Mouse (Mus musculus) limb, embryonic 10.5 days (tissue): ENCODE results near the gene Atp1a3. TPM values are rescaled to one million over a fixed set of nuclear protein-coding genes. Genes with fewer than 3 reads are reported as not detected.

Experiments
- DNase-seq: peaks from one replicate; pipeline ENCODE4 v3.0.0-alpha.2; 2017; ENCODE audit warnings: low spot score
- H3K27ac ChIP-seq: fragments of 300-500 bp; sonication (generic); 2 replicates; pipeline ENCODE4 v1.5.1; 2016; ENCODE audit warnings: mild to moderate bottlenecking
- H3K27me3 ChIP-seq: fragments of 300-500 bp; sonication (generic); 2 replicates; pipeline ENCODE4 v1.6.1; 2016; ENCODE audit warnings: low read depth, mild to moderate bottlenecking; ENCODE audit not compliant: poor library complexity, severe bottlenecking
- H3K36me3 ChIP-seq: fragments of 300-500 bp; sonication (generic); 2 replicates; pipeline ENCODE4 v1.6.1; 2016; ENCODE audit warnings: mild to moderate bottlenecking, moderate library complexity
- H3K4me1 ChIP-seq: fragments of 300-500 bp; sonication (generic); 2 replicates; pipeline ENCODE4 v1.6.1; 2016
- H3K4me3 ChIP-seq: fragments of 300-500 bp; sonication (generic); 2 replicates; pipeline ENCODE4 v1.5.1; 2016; ENCODE audit warnings: mild to moderate bottlenecking, moderate library complexity
- H3K9me3 ChIP-seq: fragments of 300-500 bp; sonication (generic); replicated peaks from 2 replicates; pipeline ENCODE4 v1.6.1; 2016; ENCODE audit warnings: mild to moderate bottlenecking
- WGBS: fragments of 180-500 bp; shearing (Covaris S2); methylation state at CpG from one replicate; pipeline ENCODE4 v1.1.7; 2016; 5-methylcytosine and 5-hydroxymethylcytosine counted together
- polyA plus RNA-seq: library from polyadenylated mRNA; unstranded; fragments of >200 nt; fragmentation: Nextera tagmentation; extraction: Ambion mirVana; gene quantifications from 2 replicates; pipeline ENCODE4 v1.2.1, GENCODE M21; 2016

The Atp1a3 gene
- polyA plus RNA-seq, 1 experiment from 2014 or later, result 0.05 TPM

GRCm38 (mm10) chr7:24990478-24990877, 15.3 kb downstream of the Atp1a3 start:
- no peak for DNase-seq
- Histone ChIP-seq H3K4me3 (no peak overlapping the region), H3K36me3 (no peaks in the 10 kb centered on the region), H3K27ac (no peak overlapping the region), H3K4me1 (no peaks in the 10 kb centered on the region), H3K27me3 (peaks cover 5% of the 10 kb centered on the region; the same call in 1 of the 2 replicates), H3K9me3 (no peaks in the 10 kb centered on the region)
- WGBS, result 86% methylated on average over 8 of the region's 8 CpGs

DNA sequence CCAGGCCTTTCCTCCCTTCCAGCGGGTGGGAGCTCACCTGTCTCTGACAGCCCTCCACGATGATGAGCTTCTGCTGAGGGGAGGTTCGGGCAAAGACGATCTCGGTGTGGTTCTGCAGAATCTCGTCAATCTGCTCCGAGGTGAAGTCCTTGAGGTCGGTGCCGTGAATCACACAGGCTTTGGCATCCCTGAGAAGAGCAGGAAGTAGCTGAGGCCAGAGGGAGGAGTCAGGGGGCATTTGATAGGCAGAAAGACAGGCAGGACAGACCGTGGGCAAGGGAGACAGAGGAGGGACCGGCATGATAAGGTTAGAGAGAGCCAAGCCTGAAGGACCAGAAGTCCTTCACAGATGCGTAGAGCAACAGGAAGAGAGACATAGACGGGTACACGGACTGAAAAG, 17.8 kb downstream of the Atp1a3 start:
- Histone ChIP-seq H3K27ac (no peak overlapping the region), H3K36me3 (no peaks in the 10 kb centered on the region), H3K27me3 (no peaks in the 10 kb centered on the region), H3K9me3 (no peaks in the 10 kb centered on the region), H3K4me3 (no peak overlapping the region), H3K4me1 (no peaks in the 10 kb centered on the region)
- 85% methylated on average over 14 of the region's 14 CpGs for WGBS
- DNase-seq, result no peak

- DNase-seq, result no peak
- H3K9me3 ChIP-seq, result no peaks in the 10 kb centered on the region
- WGBS, result 73% methylated on average over 5 of the region's 5 CpGs
- no peaks in the 10 kb centered on the region for H3K36me3 ChIP-seq
- H3K27ac ChIP-seq, result no peak overlapping the region
- no peaks in the 10 kb centered on the region for H3K27me3 ChIP-seq
- H3K4me3 ChIP-seq, result no peak overlapping the region
- H3K4me1 ChIP-seq, result no peaks in the 10 kb centered on the region
Measured at GRCm38 (mm10) chr7:24985799-24986198, 20.0 kb downstream of the Atp1a3 start.

- Histone ChIP-seq H3K27ac (no peak overlapping the region), H3K27me3 (no peaks in the 10 kb centered on the region), H3K36me3 (no peaks in the 10 kb centered on the region), H3K4me3 (no peak overlapping the region), H3K9me3 (no peaks in the 10 kb centered on the region), H3K4me1 (no peaks in the 10 kb centered on the region)
- 88% methylated on average over 2 of the region's 2 CpGs for WGBS
- DNase-seq, result no peak
Measured at GRCm38 (mm10) chr7:24984307-24984706, 21.5 kb downstream of the Atp1a3 start.

GRCm38 (mm10) chr7:24983396-24983795, 22.4 kb downstream of the Atp1a3 start:
- H3K27ac ChIP-seq, result no peak overlapping the region
- WGBS, result 91% methylated on average over 5 of the region's 5 CpGs

GRCm38 (mm10) chr7:24980439-24980838, 25.3 kb downstream of the Atp1a3 start:
- no peak for DNase-seq
- H3K4me1 ChIP-seq, result no peaks in the 10 kb centered on the region
- H3K9me3 ChIP-seq, result no peaks in the 10 kb centered on the region
- 89% methylated on average over 7 of the region's 7 CpGs for WGBS
- H3K27me3 ChIP-seq, result 0 out of 2 replicates have a peak, but pooled peaks cover 4% of the 10 kb centered on the region
- no peak overlapping the region for H3K4me3 ChIP-seq
- no peak overlapping the region for H3K27ac ChIP-seq
- no peaks in the 10 kb centered on the region for H3K36me3 ChIP-seq

More at GRCm38 (mm10) chr7:24983396-24983795, 22.4 kb downstream of the Atp1a3 start:
- Histone ChIP-seq H3K4me3 (no peak overlapping the region), H3K36me3 (no peaks in the 10 kb centered on the region), H3K27me3 (0 out of 2 replicates have a peak, but pooled peaks cover 3% of the 10 kb centered on the region), H3K4me1 (no peaks in the 10 kb centered on the region), H3K9me3 (no peaks in the 10 kb centered on the region)
- DNase-seq, result no peak

GRCm38 (mm10) chr7:24978781-24979180, 27.0 kb downstream of the Atp1a3 start:
- Histone ChIP-seq H3K27ac (no peak overlapping the region), H3K4me3 (no peak overlapping the region), H3K9me3 (no peaks in the 10 kb centered on the region), H3K4me1 (no peaks in the 10 kb centered on the region), H3K27me3 (0 out of 2 replicates have a peak, but pooled peaks cover 4% of the 10 kb centered on the region), H3K36me3 (no peaks in the 10 kb centered on the region)
- no peak for DNase-seq
- 85% methylated on average over 7 of the region's 7 CpGs for WGBS

GRCm38 (mm10) chr7:24974893-24975595, 30.7 kb downstream of the Atp1a3 start:
- DNase-seq, result peak; percentile 56
- peaks cover 13% of the 10 kb centered on the region for H3K4me1 ChIP-seq
- H3K27ac ChIP-seq, result no peak overlapping the region
- H3K27me3 ChIP-seq, result 0 out of 2 replicates have a peak, but pooled peaks cover 4% of the 10 kb centered on the region
- WGBS, result 38% methylated on average over 9 of the region's 9 CpGs
- H3K4me3 ChIP-seq, result no peak overlapping the region
- no peaks in the 10 kb centered on the region for H3K9me3 ChIP-seq
- H3K36me3 ChIP-seq, result no peaks in the 10 kb centered on the region

DNA sequence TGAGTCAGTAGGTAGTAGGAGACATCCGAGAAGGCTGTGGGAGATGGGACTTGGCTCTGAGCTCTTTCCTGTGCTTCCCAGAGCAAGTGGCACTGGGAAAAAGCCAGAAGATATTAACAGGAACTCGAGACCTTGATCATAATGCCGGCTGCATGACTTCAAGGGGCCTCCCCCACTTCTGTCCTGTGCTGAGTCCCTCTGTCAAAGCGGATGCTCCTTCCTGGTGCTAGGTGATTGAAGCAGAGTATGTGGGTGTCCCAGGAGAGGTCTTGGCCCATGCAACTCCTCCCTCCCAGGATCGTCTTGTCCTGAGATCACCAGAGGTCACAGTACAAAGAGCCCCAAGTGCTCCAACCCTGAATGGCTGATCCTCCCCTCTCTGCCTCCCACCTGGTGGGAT, 31.9 kb downstream of the Atp1a3 start:
- no peak for DNase-seq

DNA sequence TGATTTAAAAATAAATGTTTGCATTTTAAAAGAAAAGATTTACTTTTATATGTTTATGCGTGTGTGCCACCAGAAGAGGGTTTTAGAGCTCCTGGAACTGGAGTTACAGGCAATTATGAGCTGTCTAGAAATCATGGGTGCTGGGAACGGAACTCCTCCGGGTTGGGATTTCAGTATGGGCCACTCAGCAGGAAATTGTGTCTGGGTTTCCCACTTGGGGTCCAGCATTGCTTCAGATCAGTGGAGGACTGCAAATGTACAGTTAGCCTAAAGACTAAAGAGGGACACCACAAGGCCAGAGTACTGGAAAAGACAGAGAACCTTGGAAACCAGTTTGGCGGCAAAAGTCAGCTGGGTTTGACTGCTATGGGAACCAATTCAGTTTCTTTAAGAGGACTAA, 32.5 kb downstream of the Atp1a3 start:
- H3K4me1 ChIP-seq, result peaks cover 13% of the 10 kb centered on the region
- 81% methylated on average over 4 of the region's 4 CpGs for WGBS
- no peak for DNase-seq
- H3K27ac ChIP-seq, result no peak overlapping the region
- peaks cover 4% of the 10 kb centered on the region; the same call in 1 of the 2 replicates for H3K36me3 ChIP-seq
- H3K4me3 ChIP-seq, result no peak overlapping the region
- no peaks in the 10 kb centered on the region for H3K9me3 ChIP-seq
- no peaks in the 10 kb centered on the region for H3K27me3 ChIP-seq

More for the DNA sequence above, 31.9 kb downstream of the Atp1a3 start:
- no peak overlapping the region for H3K4me3 ChIP-seq
- H3K36me3 ChIP-seq, result peaks cover 4% of the 10 kb centered on the region; the same call in 1 of the 2 replicates
- no peaks in the 10 kb centered on the region for H3K9me3 ChIP-seq
- 75% methylated on average over 5 of the region's 5 CpGs for WGBS
- 0 out of 2 replicates have a peak, but pooled peaks cover 4% of the 10 kb centered on the region for H3K27me3 ChIP-seq
- peaks cover 13% of the 10 kb centered on the region for H3K4me1 ChIP-seq
- H3K27ac ChIP-seq, result no peak overlapping the region

DNA sequence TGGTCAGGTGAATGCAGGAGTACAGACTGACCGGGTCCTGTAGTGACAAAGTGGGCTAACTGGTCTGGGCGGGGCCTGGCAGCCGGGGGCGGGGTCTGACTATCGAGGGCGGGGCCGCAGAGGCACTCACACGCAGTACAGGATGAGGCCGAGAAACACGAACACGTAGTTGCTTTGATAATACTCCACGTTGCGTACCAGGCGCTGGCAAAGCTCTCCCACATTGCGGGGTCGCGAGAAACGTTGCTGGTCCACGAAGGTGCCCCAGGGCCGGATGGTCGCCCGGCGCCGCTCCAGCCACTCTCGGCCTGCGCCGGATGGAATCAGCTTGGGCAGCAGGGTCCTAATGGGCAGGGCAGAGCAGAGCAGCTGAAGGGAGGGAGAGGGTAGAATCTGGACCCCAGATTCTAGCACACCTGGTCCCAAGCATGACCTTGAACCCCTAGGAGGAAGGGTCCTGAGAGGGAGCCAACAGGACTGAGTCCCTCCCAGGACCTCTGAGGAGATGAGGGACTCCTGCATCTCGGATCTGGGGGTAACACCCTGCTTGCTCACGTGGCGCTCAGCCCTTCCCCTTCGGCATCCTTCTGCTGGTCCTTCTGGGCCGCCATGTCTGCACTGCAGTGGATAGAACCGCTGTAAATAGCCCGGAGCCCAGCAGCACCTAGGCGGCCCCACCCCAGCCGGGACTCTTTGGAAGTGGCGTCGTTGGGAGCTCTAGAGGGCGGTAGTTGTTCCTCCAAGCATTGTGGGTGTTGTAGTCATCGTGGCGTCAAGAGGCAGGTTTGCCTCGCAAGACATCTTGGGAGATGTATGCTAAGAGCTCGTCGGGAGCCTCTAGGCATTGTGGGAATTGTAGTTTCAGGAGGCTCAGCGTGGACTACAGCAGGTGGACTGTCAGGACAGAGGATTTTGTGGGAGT, 33.5 kb downstream of the Atp1a3 start, which contains the start of gene Rabac1:
Gene Rabac1, minus strand, starts transcription at position 783 of the 922 bp plus-strand sequence.
- Histone ChIP-seq H3K27me3 (no peaks in the 10 kb centered on the region), H3K4me1 (peaks cover 13% of the 10 kb centered on the region), H3K27ac (peak within 1 kb of the TSS; percentile 83), H3K36me3 (peaks cover 4% of the 10 kb centered on the region; the same call in 1 of the 2 replicates), H3K4me3 (peak within 1 kb of the TSS; percentile 81), H3K9me3 (no peaks in the 10 kb centered on the region)
- DNase-seq, result peak; percentile 85
- WGBS, result under 1% methylated on average over 45 of the region's 45 CpGs

- peaks cover 13% of the 10 kb centered on the region for H3K4me1 ChIP-seq
- 9% methylated on average over 19 of the region's 19 CpGs for WGBS
- no peaks in the 10 kb centered on the region for H3K27me3 ChIP-seq
- peaks cover 4% of the 10 kb centered on the region; the same call in 1 of the 2 replicates for H3K36me3 ChIP-seq
- H3K9me3 ChIP-seq, result no peaks in the 10 kb centered on the region
- DNase-seq, result peak; percentile 68
- peak overlapping the region; percentile 81 for H3K4me3 ChIP-seq
- peak overlapping the region; percentile 83; the same call in 1 of the 2 replicates for H3K27ac ChIP-seq
Measured at GRCm38 (mm10) chr7:24971261-24971971, 34.3 kb downstream of the Atp1a3 start.
